Mouse (Mus musculus) adrenal gland, postnatal 14 days (tissue): ENCODE data around the gene BC005624. TPM values are rescaled to one million over a fixed set of nuclear protein-coding genes. Genes with fewer than 3 reads are reported as not detected.

Experiments
- DNase-seq: peaks from one replicate; pipeline ENCODE4 v3.0.0; 2021; ENCODE audit warnings: mixed read lengths
- long read RNA-seq, 2 experiments: library from polyadenylated mRNA; stranded (forward); transcript quantifications; one replicate each; pipeline ENCODE4 v2.0.0; 2021
- total RNA-seq: library from RNA; stranded (reverse); gene quantifications from 2 replicates; pipeline ENCODE4 v1.2.3, GENCODE M21; 2021

The BC005624 gene
- 33.0 and 37.0 TPM in 2 replicates for total RNA-seq
- long read RNA-seq, experiment 1, transcript BC005624-201 (9 exons, 1,984 nt) = major isoform, 72 of 79 reads
- long read RNA-seq, experiment 1, partial matches to known transcripts = 2 of 79 reads
- long read RNA-seq, experiment 1, other reads (novel, unspliced or antisense) = 5 of 79 reads
- long read RNA-seq, experiment 2, transcript BC005624-201 (9 exons, 1,984 nt) = major isoform, 62 of 66 reads
- long read RNA-seq, experiment 2, partial matches to known transcripts = 1 of 66 reads
- long read RNA-seq, experiment 2, other reads (novel, unspliced or antisense) = 3 of 66 reads

DNA sequence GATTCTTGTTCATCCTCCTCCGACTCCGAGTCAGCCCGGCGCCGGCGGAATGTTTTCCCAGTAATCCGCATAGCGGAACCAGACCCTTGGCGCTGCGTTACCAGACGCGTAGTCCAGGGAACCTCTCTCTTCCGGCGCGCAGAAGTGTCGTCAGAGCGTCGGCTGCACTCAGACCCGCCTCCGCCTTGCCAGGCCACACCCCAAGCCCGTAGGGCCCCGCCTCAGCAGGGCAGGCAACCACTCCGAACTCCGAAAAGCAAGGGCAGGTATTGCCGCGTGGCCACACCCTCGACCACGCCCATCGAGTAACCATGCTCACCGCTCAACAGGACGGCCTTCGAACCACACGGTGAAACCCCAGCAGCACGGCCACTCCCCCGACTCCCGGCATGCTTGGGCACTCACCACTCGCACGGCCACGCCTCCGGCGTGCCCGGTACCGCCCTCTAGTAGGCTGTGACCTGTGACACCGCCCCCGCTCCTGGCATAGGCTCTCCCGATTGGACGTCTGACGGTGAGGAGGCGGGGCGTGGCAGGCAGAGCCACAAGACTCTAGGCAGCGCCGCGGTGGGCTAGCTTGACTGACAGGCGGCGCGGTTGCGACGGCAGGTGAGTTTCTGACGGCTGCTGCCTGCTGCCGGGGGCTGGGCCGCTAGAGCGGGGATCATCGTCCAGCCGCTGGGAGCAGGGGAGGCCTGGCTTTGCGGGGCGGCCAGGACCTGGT, at the start of gene BC005624, which contains the start of gene Usp20:
TSS of gene BC005624 (minus strand) at position 412 of the 724 bp plus-strand sequence.
TSS of gene Usp20 (plus strand) at position 490 of the 724 bp plus-strand sequence.
- DNase-seq = peak; percentile 100

DNA sequence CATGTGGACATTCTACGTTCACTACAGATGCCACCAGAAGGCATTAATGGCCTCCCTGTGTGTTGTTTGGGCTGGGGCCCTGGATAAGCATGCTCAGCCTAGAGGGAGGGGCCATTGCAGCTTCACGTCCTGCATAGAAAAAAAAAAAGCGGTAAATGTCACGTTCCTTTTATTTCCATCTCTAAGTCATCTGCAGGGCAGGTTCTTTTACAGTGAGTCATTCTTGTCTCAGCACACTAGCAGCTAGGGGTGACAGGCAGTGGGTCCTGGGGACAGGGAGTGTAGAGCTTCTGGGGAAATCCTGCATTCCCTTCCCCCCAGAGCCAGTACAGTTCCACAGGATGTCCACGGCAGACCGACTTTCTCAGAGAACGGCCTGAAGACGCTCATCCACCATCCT, 44.6 kb upstream of the BC005624 start:
- no peak for DNase-seq

DNA sequence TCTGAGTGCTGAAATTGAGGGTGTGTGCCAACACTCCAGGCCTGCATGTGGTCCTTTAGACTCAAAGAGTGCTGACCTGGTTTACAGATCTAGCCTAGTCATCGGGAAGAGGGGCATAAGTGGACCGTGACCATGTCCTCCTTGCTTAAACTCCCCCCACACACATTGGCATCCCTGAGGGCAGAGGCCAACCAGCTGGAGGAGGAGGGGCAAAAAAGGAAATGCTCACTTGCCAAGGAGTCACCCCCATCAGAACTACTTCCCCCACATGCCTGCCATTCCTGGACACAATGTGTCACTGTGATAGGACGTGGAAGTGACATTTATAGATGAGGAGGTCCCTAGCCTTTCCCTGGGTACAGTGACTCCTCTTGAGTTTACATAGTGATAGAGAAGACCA, 43.5 kb upstream of the BC005624 start:
- no peak for DNase-seq

DNA sequence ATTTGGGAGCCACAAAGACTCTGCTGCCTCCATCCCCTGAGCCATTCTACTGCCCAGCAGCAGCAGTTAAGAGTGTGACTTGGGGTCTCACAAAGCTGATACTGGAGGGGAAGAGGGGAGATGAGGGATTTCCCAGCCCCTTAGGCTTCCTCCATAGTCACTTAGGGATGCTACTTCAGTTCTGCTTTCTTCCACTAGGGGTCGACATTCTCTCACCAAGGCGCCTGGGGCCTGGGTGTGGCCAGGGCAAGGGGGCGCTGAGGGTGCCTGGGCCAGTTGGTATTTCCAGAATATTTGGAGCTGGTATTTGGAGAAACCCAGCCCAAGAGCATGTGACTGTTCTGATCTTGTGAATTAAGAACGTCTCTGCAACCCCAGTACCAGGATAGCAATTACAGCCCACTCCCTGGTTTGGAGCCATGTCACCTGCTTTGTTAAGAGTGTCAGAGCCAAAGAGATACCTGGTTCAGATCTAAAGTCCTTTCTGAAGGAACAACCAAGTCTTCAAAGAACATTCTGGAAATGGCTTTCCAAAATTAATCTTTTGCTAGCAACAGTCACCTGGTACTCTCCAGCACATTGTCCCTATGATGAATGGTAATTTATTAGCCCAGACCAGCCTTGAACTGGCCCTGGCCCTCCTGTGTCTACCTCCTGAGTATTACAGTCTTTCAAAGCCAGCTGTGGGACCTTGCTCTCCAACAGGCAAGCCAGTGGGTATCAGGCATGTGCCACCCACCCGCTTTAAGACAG, 42.8 kb upstream of the BC005624 start:
- peak; percentile 80 for DNase-seq

DNA sequence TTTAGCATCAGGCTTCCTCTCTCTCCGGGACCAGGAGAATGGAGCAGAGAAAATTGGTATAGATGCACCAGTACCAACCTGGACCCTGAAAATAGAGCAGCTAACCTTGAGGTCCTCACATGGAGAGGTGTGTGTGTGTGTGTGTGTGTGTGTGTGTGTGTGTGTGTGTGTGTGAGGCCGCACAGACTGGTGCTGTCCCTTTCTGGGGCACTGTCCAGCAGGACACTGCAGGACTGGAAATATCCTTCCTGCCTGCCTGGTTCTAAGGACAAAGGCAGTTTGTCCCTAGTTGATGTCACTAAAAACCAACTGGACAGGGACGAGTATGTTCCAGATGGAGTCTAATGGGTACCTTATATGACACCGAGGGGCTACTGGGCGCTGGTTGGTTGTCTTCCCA, 41.9 kb upstream of the BC005624 start:
- no peak for DNase-seq

DNA sequence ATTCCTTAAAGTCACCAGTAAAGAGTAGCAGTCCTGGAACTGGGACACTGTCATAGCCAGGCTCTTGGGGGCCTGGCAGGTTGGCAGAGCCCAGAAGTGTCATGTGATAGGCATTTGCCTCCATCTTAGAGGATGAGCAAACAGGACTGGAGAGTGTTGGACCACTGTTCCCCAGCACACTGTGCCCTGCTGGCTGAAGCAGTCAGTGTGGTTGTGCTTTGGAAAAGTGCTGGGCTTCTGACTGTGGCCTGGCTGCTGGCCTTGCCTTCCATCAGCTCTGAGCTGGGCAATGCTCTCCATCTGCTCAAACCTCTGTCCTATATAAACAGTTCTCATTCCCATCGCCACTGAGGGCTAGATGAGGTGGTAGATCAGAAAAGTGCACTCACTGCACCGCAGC, 38.2 kb upstream of the BC005624 start:
- DNase-seq = no peak

DNA sequence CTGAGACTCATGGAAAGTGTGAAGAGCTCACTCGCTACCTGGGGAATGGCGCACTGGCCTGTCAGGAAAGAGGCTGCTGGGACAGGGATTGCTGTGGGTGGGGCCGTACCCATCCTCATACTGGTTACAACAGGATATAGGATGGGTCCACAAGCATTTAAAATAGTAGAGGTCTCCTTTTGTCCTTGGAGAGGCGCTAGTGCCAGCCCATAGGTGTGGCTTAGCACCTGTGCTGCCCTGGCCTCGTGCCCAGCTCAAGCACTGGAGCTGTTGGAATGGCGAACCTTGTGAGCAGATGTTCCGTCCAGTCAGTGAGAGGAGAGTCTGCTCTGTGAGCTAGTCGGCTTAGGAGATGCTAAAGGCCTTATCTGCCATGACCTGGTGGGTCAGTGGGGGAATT, 37.0 kb upstream of the BC005624 start:
- DNase-seq = no peak

DNA sequence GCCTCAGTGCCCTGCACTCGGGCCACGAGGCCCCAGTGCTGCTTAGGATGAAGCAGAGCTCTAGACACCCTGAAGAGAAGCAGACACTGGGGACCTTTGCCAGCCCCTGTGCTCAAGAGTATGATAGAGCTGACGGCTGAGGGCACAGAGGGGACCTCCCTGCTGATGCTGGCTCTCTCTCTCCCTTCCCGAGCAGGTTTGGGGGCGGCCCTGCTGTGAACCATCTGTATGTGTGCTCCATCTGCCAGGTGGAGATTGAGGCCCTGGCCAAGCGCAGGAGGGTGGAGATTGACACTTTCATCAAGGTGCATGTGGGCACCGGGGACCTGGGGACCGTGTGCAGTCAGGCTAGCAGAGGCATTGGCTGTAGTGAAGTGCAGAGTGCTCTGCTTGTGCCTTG, 36.5 kb upstream of the BC005624 start:
- no peak for DNase-seq

DNA sequence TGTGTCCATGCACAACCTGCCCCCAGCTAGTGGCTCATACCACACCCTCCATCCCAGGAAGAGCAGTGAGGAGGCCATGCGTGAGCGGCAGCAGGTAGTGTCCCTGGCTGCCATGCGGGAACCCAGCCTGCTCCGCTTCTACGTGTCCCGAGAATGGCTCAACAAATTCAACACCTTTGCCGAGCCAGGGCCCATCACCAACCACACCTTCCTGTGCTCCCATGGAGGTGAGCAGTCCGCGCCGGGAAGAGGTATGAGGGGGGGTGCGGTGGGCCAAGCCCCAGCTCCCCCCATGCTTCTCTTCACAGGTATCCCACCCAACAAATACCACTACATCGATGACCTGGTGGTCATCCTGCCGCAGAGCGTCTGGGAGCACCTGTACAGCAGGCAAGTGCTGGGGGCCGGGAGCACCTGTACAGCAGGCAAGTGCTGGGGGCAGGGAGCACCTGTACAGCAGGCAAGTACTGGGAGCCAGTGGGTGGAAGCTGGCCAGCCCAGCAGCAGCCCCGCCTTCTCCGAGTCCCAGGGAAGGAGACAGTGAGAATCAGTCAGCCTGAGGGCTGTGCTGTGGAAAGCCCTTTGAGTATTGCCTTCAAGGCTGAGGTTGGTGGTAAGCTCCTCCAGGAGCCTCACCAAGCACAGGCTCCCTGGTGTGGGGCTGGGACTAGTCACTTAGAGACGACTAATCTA, 35.8 kb upstream of the BC005624 start:
- no peak for DNase-seq

DNA sequence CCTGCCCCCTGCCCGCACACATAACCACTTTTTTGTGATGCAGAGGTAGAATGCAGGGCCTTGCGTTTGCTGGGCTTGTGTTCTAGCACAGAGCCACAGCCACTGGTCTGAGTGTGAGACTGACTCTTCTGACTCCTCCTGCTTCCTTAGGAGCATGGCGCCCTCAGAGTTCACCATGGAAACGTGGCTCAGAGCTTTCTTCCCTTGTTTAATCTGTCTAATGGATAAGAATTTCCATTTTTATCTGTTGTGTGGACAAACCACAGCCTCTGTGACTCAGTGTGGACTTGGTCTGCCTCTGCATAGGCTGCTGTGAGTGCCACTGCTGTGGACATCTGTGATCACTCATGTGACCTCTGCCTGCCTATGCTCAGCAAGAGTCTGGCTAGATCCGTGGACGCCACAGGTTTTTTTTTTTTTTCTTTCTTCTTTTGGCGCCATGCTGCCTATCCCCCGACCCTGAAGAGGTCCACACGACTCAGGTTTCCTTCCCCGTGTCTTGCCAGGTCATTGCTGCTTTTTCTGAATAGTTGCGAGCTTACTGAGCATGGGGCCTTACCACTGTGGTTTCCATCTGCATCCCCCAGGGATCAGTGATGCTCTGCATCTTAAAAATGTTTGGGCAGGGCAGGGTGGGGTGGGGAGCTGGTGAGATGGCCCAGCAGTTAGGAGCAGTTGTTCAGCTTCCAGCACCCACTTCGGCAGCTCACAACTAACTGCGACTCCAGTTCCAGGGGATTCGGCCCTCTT, 31.5 kb upstream of the BC005624 start:
- no peak for DNase-seq

DNA sequence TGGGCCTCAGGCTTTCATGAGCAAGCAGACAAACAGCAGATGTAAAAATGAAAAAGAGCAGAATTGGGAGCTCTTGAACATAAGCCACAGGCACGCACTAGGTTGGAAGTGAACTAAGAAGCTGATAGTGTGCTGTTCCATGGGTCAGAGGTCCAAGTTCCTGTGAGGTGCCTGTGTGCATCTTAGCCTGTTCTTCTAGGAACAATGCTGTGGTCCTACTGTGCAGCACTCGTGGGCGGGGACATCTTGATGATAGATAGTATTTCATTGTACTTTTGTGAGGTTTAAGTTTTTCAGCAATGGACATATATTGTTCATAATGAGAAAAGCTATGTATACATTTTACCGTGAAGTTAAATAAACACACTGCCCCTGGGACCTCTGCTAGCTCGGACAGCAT, 25.2 kb upstream of the BC005624 start:
- no peak for DNase-seq

DNA sequence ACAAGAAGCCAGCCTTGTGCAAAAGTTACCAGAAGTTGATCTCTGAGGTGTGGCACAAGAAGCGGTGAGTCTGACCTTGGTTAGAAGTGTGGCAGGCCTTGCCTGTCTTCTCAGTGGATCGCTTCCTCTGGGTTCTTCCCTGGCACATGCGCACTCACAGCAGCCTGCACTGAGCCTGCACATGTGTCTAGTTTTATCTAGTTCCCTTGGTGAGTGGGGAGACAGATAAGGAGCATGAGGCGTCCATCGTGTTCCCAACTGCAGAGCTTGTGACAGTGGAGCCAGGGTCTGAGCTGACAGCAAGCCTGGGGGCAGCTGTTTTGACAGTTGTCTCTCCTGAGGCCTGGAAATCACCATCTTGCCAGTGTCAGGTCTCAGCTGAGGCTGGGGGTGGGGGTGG, 24.4 kb upstream of the BC005624 start:
- DNase-seq = peak; percentile 55

DNA sequence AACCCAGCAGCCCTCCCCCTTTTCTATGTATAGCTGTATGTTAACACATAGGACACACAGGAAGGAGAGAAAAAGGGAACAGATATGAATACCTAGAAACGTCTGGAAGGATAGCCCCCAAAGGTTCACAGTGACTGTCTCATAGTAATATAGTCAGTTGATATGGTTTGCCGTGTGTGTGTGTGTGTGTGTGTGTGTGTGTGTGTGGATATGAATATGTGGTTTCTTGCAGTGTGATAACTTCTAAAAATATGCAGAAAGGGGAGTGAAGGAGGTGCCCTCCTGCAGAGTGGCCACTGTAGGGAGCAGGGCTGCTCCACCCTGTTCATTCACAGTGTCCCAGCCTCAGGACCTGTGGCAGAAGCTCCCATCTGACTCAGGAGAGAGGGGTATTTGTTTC, 23.5 kb upstream of the BC005624 start:
- no peak for DNase-seq

DNA sequence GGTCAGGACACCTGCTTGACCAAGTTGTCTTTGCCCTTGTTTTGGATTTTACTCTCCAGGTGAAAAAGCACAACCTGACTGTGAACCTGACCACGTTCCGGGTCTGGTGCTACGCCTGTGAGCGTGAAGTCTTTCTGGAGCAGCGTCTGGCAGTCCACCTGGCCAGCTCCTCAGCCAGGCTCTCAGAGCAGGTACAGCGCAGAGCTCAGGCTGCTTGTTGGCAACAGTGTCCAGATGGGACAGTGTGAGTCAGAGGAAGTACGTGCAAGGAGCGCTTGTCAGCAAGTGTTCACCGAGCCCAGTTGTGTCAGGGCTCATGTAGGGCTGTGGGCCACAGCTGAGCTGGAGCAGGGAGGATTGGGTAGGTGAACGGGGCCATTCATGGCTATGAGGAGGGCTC, 20.9 kb upstream of the BC005624 start:
- DNase-seq = no peak

DNA sequence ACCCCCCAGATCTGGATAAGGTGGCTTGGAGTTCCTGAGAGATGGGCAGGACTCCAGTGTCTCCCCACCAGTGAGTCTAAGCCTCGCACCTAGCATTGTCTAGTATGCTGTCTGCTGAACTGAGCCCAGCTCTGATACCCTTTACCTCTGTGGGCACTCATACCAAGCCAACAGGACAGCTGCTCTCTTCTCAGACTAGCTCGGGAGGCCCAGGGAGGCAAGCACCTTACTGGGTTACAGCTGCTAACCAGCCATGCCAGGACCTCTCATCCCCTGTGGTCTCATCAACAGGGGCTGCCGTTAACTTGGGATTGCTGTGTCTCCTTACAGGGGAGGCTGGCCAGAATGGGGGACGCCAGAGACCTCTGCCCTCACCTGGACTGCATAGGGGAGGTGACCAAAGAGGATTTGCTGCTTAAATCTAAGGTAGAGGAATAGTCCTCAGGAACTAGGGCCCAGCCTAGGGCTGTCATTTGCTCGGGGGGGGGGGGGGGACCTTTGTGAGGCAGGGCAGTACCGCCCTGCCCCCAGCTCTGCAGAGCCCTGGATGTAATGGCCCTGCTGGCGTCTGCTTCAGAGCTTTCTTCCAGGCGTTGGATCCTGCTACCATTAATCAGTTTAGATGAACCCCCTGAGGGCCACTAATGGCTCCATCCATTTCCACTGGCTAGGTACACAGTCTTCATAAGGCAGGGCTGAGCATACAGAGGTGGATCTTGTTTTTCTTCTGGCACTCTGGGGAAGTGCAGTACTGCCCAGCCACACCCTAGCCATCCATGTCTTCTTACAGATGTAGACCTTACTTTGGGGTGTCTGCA, 16.7 kb upstream of the BC005624 start:
- DNase-seq = no peak

DNA sequence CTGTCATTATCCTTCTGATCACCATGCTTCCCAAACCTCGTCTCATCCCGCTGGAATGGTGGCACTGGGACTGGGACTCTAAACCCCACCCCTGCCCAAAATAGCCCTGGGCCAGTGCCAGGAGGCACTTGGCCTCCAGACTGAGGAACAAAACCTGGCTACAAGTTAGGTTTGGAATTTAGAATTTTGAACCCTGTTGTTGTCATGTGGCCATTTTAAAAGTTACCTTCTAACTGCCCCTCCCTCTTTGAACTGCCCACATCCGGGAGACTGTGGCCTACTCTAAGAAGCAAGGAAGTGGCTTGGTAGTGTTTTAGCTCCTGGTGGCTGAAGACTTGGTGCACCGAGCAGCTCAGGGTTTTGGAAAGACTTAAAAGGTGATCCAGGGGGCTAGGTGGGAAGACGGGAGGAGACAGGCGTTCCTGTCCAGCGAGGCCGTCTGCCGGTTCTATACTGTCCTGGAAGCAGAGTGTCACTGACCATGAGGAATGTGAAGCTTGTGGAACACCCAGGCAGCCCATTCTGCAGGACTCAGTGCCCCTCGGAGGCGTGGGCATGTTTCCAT, 13.5 kb upstream of the BC005624 start:
- peak; percentile 60 for DNase-seq

DNA sequence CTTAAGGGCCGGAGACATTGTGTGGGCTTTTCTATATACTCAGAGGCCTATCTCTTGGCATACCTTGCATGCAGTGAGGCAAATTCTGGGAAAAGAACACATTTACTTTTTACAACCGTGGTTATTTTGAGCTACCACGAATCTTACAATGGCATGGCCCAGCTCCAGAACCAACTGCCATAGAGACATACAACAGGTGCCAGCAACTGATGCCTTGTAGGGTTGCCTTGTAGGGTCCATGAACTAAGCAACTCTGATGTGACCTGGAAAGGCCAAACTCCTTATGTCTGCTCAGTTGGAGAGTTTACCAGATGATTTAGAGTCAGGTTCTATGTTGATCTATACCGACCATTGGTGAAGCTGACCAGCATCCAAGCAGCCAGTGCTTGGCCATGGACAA, 12.9 kb upstream of the BC005624 start:
- no peak for DNase-seq

DNA sequence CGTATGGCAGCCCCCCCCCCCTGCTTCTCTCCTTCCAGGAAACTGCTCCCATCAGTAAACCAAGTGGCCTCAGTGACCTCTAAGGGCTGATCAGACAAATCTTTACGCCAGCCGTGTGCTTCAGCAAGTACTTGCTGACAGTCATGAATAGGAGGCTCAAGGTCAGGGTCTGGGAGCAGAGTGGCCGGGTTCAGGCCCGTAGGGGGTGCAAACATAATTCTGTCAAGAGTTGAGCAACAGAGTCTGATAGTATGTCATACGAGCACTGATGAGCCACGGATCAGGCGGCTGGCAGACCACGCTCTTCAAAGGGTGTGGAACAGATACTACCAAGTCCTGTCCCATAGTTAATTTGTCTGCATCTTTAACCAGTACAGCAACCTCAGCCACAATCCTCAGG, 8.2 kb upstream of the BC005624 start:
- peak; percentile 77 for DNase-seq

DNA sequence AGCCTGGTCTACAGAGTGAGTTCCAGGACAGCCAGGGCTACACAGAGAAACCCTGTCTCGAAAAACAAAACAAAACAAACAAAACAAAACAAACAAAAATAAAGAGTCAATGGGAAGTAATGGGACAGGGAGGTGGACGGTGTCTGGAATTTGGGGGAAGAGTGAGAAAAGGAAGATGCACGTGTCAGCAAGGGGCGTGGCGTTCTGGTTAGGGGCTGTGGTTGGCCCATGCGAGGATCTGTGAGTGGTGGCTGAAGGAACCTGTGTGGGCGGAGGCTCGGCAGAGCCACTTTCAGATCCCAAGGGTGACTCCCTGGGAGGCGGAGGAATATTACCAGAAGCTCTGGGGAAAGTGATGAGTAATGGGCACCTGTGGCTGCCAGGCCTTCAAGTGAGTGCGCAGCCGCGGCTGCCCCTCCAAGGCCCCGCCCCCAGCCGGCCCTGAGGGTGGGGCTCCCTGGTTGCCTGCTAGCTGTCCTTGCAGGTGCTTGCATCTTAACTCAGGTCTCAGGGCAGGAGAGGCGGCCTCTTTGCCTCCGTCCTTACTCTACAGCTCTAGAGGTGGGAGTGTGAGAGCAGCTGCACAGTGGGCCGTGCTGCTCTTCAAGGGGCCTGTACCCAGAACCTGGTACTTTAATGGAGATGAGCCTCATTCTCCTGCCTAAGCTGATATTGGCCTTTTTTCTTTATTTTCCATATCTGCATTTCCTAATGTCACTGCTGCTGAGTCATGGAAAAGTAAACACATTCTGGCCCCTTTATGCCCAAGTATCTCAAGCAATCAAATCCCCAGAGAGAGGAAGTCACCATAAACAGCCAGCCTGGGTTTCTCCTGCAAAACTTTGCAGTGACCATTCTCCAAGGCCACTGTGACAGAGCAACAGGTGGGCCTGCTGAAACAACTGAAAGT, 3.4 kb upstream of the BC005624 start:
- peak; percentile 90 for DNase-seq
